Mouse (Mus musculus): ENCODE measurements at regions not wholly inside any gene's neighbourhood (a gene's known extent, or its start where the extent isn't known, plus 50 kb on each side); places are given as distances from the start of the nearest gene placed in this dataset.

GRCm38 (mm10) chr17:47298396-47298919 is 70.2 kb upstream of the Mrps10 start:
- Histone ChIP-seq H3K36me3 (replicated peaks) (no peaks in the 10 kb centered on the region), H3K27me3 (ENCODE audit: insufficient read depth, low read length) (no peaks in the 10 kb centered on the region), H3K4me1 (ENCODE audit: insufficient read depth, low read depth, low read length) (no peaks in the 10 kb centered on the region), H3K9me3 (replicated peaks) (no peaks in the 10 kb centered on the region), H3K4me3 (ENCODE audit: low read depth, low read length) (no peak overlapping the region)
- DNase-seq (ENCODE audit: low spot score) (no peak), ATAC-seq (ENCODE audit: extremely low read depth, insufficient number of reproducible peaks, low FRiP score, poor library complexity, severe bottlenecking) (no peak)
- TF ChIP-seq CTCF (IDR thresholded peaks at IDR 0.05; ENCODE audit: low read depth, low read length) (no peak), TAL1 (conservative IDR thresholded peaks at IDR 0.05; ENCODE audit: low read depth, low read length) (no peak), GATA1 (IDR thresholded peaks at IDR 0.05; ENCODE audit: borderline replicate concordance, low read length) (no peak), GATA2 (IDR thresholded peaks at IDR 0.05; ENCODE audit: borderline replicate concordance, low read depth, low read length) (no peak), POLR2AphosphoS5 (IDR thresholded peaks at IDR 0.05; ENCODE audit: insufficient replicate concordance, low read depth, low read length) (no peak)

DNA sequence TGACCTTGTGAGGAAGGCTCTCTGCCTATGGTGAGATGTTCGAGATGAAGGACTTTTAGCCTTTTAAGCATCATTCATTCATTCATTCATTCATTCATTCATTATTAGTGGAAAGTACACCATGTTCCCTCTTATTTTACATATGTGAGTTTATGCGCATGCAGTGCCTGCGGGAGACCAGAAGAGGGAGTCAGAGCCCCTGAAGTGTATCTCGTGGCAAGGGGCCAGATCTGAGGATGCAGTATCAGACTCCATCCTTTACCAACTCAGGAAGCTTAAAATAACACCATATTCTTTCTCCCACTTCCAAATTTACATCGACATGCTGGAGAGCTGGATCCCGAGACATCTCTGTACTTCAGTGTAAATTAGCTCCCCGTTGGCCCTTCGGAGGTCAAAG is 70.7 kb upstream of the Mrps10 start:
- no peak for DNase-seq (ENCODE audit: low spot score)
- H3K36me3 ChIP-seq (replicated peaks) = no peaks in the 10 kb centered on the region
- H3K27me3 ChIP-seq (ENCODE audit: insufficient read depth, low read length) = no peaks in the 10 kb centered on the region
- H3K9me3 ChIP-seq (replicated peaks) = no peaks in the 10 kb centered on the region
- no peak overlapping the region for H3K4me3 ChIP-seq (ENCODE audit: low read depth, low read length)
- TF ChIP-seq GATA1 (IDR thresholded peaks at IDR 0.05; ENCODE audit: borderline replicate concordance, low read length) (no peak), CTCF (IDR thresholded peaks at IDR 0.05; ENCODE audit: low read depth, low read length) (no peak), POLR2AphosphoS5 (IDR thresholded peaks at IDR 0.05; ENCODE audit: insufficient replicate concordance, low read depth, low read length) (no peak), TAL1 (conservative IDR thresholded peaks at IDR 0.05; ENCODE audit: low read depth, low read length) (no peak), GATA2 (IDR thresholded peaks at IDR 0.05; ENCODE audit: borderline replicate concordance, low read depth, low read length) (no peak)
- no peak for ATAC-seq (ENCODE audit: extremely low read depth, insufficient number of reproducible peaks, low FRiP score, poor library complexity, severe bottlenecking)
- 0 out of 2 replicates have a peak, but pooled peaks cover under 1% of the 10 kb centered on the region for H3K4me1 ChIP-seq (ENCODE audit: insufficient read depth, low read depth, low read length)

GRCm38 (mm10) chr17:47296709-47297450 is 71.8 kb upstream of the Mrps10 start:
- H3K27me3 ChIP-seq (ENCODE audit: insufficient read depth, low read length) = no peaks in the 10 kb centered on the region
- no peak for TF ChIP-seq GATA1 (IDR thresholded peaks at IDR 0.05; ENCODE audit: borderline replicate concordance, low read length)
- TF ChIP-seq POLR2AphosphoS5 (IDR thresholded peaks at IDR 0.05; ENCODE audit: insufficient replicate concordance, low read depth, low read length) = no peak
- TF ChIP-seq GATA2 (IDR thresholded peaks at IDR 0.05; ENCODE audit: borderline replicate concordance, low read depth, low read length) = no peak
- TF ChIP-seq TAL1 (conservative IDR thresholded peaks at IDR 0.05; ENCODE audit: low read depth, low read length) = no peak
- no peak for TF ChIP-seq CTCF (IDR thresholded peaks at IDR 0.05; ENCODE audit: low read depth, low read length)
- H3K9me3 ChIP-seq (replicated peaks) = no peaks in the 10 kb centered on the region
- H3K4me1 ChIP-seq (ENCODE audit: insufficient read depth, low read depth, low read length) = 0 out of 2 replicates have a peak, but pooled peaks cover 2% of the 10 kb centered on the region
- DNase-seq (ENCODE audit: low spot score) (no peak), ATAC-seq (ENCODE audit: extremely low read depth, insufficient number of reproducible peaks, low FRiP score, poor library complexity, severe bottlenecking) (no peak)
- no peak overlapping the region for H3K4me3 ChIP-seq (ENCODE audit: low read depth, low read length)
- H3K36me3 ChIP-seq (replicated peaks) = no peaks in the 10 kb centered on the region

DNA sequence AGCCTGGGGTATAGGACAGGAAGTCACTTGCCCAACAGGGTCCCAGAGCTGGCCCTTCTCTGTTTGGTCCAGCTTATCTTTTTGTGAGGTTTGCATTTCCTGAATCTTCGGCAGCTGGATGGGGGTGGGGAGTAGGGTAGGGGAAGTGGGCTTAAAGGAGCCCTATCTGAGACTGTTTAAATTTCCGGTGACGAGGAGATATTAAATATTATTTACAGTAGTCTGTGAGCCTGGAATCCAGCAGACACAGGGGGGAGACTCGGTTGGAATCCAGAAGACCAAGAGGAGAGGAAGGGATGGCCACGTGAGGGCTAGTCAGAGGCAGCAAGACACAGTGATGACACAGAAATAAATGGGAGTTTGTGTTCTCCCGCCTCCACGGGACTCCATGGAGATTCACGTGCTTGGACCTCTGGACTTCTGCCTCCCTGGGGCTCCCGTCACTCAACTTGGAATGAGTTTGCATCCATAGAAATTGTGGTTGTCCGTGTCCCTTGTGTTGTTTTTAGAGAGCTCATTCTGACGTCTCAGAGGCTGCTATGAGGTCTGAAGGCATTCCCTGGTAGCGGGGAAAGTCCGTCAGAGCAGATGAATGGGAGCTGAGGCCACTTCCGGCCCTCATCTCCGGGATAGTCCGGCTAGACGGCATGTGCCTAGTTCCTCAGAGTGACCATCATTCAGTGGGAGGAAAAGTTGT is 73.2 kb upstream of the Mrps10 start:
- Histone ChIP-seq H3K36me3 (replicated peaks) (no peaks in the 10 kb centered on the region), H3K4me1 (ENCODE audit: insufficient read depth, low read depth, low read length) (0 out of 2 replicates have a peak, but pooled peaks cover 2% of the 10 kb centered on the region), H3K4me3 (ENCODE audit: low read depth, low read length) (no peak overlapping the region), H3K9me3 (replicated peaks) (no peaks in the 10 kb centered on the region), H3K27me3 (ENCODE audit: insufficient read depth, low read length) (0 out of 2 replicates have a peak, but pooled peaks cover 2% of the 10 kb centered on the region)
- ATAC-seq (ENCODE audit: extremely low read depth, insufficient number of reproducible peaks, low FRiP score, poor library complexity, severe bottlenecking) = peak; percentile 58
- no peak for DNase-seq (ENCODE audit: low spot score)
- TF ChIP-seq GATA2 (IDR thresholded peaks at IDR 0.05; ENCODE audit: borderline replicate concordance, low read depth, low read length) (no peak), CTCF (IDR thresholded peaks at IDR 0.05; ENCODE audit: low read depth, low read length) (no peak), GATA1 (IDR thresholded peaks at IDR 0.05; ENCODE audit: borderline replicate concordance, low read length) (no peak), POLR2AphosphoS5 (IDR thresholded peaks at IDR 0.05; ENCODE audit: insufficient replicate concordance, low read depth, low read length) (no peak), TAL1 (conservative IDR thresholded peaks at IDR 0.05; ENCODE audit: low read depth, low read length) (no peak)

DNA sequence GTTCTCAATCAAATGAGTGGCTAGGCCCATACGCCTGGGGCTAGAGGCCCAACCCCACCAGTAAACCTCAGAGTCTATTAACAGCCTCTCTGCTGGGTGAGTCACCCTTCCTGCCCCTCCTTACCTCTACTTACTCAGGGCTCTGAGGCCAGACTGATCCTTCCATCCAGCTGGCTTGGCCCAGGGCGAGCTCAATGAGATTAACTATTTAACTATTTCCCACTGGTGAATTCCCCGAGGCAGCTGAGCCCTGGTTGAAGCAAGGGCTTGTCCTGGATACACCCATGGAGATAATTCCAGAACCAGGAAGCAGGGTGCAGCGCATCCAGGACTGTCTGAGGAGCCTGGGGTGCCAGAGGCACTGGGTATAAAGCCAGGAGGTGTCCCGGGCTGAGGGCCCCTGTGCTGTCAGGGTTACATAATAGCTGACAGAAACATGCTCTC is 74.6 kb upstream of the Mrps10 start:
- peak; percentile 65; the same call in 1 of the 2 replicates for ATAC-seq (ENCODE audit: extremely low read depth, insufficient number of reproducible peaks, low FRiP score, poor library complexity, severe bottlenecking)
- Histone ChIP-seq H3K9me3 (replicated peaks) (no peaks in the 10 kb centered on the region), H3K4me1 (ENCODE audit: insufficient read depth, low read depth, low read length) (0 out of 2 replicates have a peak, but pooled peaks cover 2% of the 10 kb centered on the region), H3K4me3 (ENCODE audit: low read depth, low read length) (no peak overlapping the region), H3K36me3 (replicated peaks) (no peaks in the 10 kb centered on the region), H3K27me3 (ENCODE audit: insufficient read depth, low read length) (0 out of 2 replicates have a peak, but pooled peaks cover 2% of the 10 kb centered on the region)
- DNase-seq (ENCODE audit: low spot score) = no peak
- TF ChIP-seq GATA2 (IDR thresholded peaks at IDR 0.05; ENCODE audit: borderline replicate concordance, low read depth, low read length) = no peak
- TF ChIP-seq TAL1 (conservative IDR thresholded peaks at IDR 0.05; ENCODE audit: low read depth, low read length) = no peak
- TF ChIP-seq CTCF (IDR thresholded peaks at IDR 0.05; ENCODE audit: low read depth, low read length) = no peak
- no peak for TF ChIP-seq POLR2AphosphoS5 (IDR thresholded peaks at IDR 0.05; ENCODE audit: insufficient replicate concordance, low read depth, low read length)
- TF ChIP-seq GATA1 (IDR thresholded peaks at IDR 0.05; ENCODE audit: borderline replicate concordance, low read length) = no peak

DNA sequence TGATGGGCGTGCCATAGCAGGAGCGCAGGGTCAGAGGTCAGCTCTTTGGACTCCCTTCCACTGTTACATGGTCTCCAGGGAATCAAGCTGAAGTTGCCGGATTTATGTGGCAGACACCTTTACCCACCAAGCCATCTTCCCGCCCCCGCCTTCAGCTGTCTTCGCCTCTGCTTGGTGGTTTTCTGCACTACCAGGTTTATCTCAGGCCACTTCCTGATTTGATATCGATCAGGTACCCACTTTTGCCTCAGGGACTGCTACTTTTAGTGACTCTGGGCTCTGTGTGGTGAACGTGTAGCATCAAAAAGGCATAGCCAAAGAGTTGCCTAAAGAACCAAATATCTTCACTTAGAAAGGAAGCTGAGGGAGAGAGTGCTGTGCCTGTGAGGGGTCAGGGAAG is 75.5 kb upstream of the Mrps10 start:
- Histone ChIP-seq H3K4me3 (ENCODE audit: low read depth, low read length) (no peak overlapping the region), H3K4me1 (ENCODE audit: insufficient read depth, low read depth, low read length) (0 out of 2 replicates have a peak, but pooled peaks cover 2% of the 10 kb centered on the region), H3K27me3 (ENCODE audit: insufficient read depth, low read length) (0 out of 2 replicates have a peak, but pooled peaks cover 2% of the 10 kb centered on the region), H3K36me3 (replicated peaks) (no peaks in the 10 kb centered on the region), H3K9me3 (replicated peaks) (no peaks in the 10 kb centered on the region)
- no peak for TF ChIP-seq POLR2AphosphoS5 (IDR thresholded peaks at IDR 0.05; ENCODE audit: insufficient replicate concordance, low read depth, low read length)
- TF ChIP-seq GATA2 (IDR thresholded peaks at IDR 0.05; ENCODE audit: borderline replicate concordance, low read depth, low read length) = no peak
- TF ChIP-seq GATA1 (IDR thresholded peaks at IDR 0.05; ENCODE audit: borderline replicate concordance, low read length) = no peak
- TF ChIP-seq TAL1 (conservative IDR thresholded peaks at IDR 0.05; ENCODE audit: low read depth, low read length) = no peak
- TF ChIP-seq CTCF (IDR thresholded peaks at IDR 0.05; ENCODE audit: low read depth, low read length) = no peak
- ATAC-seq (ENCODE audit: extremely low read depth, insufficient number of reproducible peaks, low FRiP score, poor library complexity, severe bottlenecking) = no peak
- no peak for DNase-seq (ENCODE audit: low spot score)
